Mouse (Mus musculus) MEL (cell line): Measurements from ENCODE around the gene Gm5678. TPM values are rescaled to one million over a fixed set of nuclear protein-coding genes. Genes with fewer than 3 reads are reported as not detected.

Source experiments
- DNase-seq: peaks from one replicate; pipeline ENCODE4 v3.0.0; 2011; ENCODE audit warnings: low read depth, low spot score
- H3K27ac ChIP-seq: 2 replicates; pipeline ENCODE4 v1.5.1; 2012; ENCODE audit warnings: low read depth, mild to moderate bottlenecking, control low read depth, low read length, moderate library complexity; ENCODE audit not compliant: control insufficient read depth
- H3K27me3 ChIP-seq, 2 experiments: fragments of 150-350 bp in 1 of 2; sonication (generic) in 1 of 2; 2 replicates each; pipeline ENCODE4 v1.6.1; 2012; ENCODE audit warnings: low read length in 2 of 2, mild to moderate bottlenecking in 2 of 2, improper control_type of control experiment in 1 of 2, moderate library complexity in 1 of 2; ENCODE audit not compliant: insufficient read depth in 2 of 2, control insufficient read depth in 1 of 2
- H3K36me3 ChIP-seq, 2 experiments: 2 replicates each; pipeline ENCODE4 v1.6.1; 2012 to 2014; ENCODE audit warnings: low read length in 2 of 2, improper control_type of control experiment in 1 of 2, inconsistent platforms in 1 of 2, mild to moderate bottlenecking in 1 of 2; ENCODE audit not compliant: insufficient read depth in 2 of 2, control insufficient read depth in 1 of 2
- H3K4me1 ChIP-seq, 2 experiments: fragments of 150-350 bp in 1 of 2; sonication (generic) in 1 of 2; 2 replicates each; pipeline ENCODE4 v1.6.1; 2012; ENCODE audit warnings: low read length in 2 of 2, improper control_type of control experiment in 1 of 2, mild to moderate bottlenecking in 1 of 2; ENCODE audit not compliant: insufficient read depth in 2 of 2, control insufficient read depth in 1 of 2
- H3K4me3 ChIP-seq, 2 experiments: fragments of 150-350 bp in 1 of 2; sonication (generic) in 1 of 2; 2 replicates each; pipeline ENCODE4 v1.5.1; 2012; ENCODE audit warnings: low read depth in 2 of 2, low read length in 2 of 2, mild to moderate bottlenecking in 2 of 2, moderate library complexity in 2 of 2, control low read depth in 1 of 2, improper control_type of control experiment in 1 of 2; ENCODE audit not compliant: control insufficient read depth in 1 of 2, insufficient read depth in 1 of 2
- H3K79me2 ChIP-seq: 2 replicates; pipeline ENCODE4 v1.6.1; 2012; ENCODE audit warnings: mild to moderate bottlenecking, low read length, moderate library complexity; ENCODE audit not compliant: control insufficient read depth, poor library complexity, insufficient read depth
- H3K9ac ChIP-seq: 2 replicates; pipeline ENCODE4 v1.6.1; 2012; ENCODE audit warnings: low read depth, mild to moderate bottlenecking, control low read depth, low read length, moderate library complexity; ENCODE audit not compliant: control insufficient read depth, poor library complexity, severe bottlenecking
- H3K9me3 ChIP-seq: fragments of 150-350 bp; sonication (generic); replicated peaks from 2 replicates; pipeline ENCODE4 v1.6.1; 2012; ENCODE audit warnings: mild to moderate bottlenecking, low read length, improper control_type of control experiment, moderate library complexity; ENCODE audit not compliant: insufficient read depth
- BHLHE40 ChIP-seq: IDR thresholded peaks from 2 replicates; pipeline ENCODE4 v1.6.1; 2012; ENCODE audit warnings: low read depth, mild to moderate bottlenecking, inconsistent platforms, low read length, improper control_type of control experiment, borderline replicate concordance
- CHD1 ChIP-seq: IDR thresholded peaks from 2 replicates; pipeline ENCODE4 v1.6.1; 2012; ENCODE audit warnings: low read depth, mild to moderate bottlenecking, inconsistent platforms, low read length, improper control_type of control experiment
- E2F4 ChIP-seq: IDR thresholded peaks from 2 replicates; pipeline ENCODE4 v1.6.1; 2011; ENCODE audit warnings: low read depth, low read length, improper control_type of control experiment, borderline replicate concordance
- ELF1 ChIP-seq: IDR thresholded peaks from 2 replicates; pipeline ENCODE4 v1.6.1; 2014; ENCODE audit warnings: low read depth, mild to moderate bottlenecking, inconsistent platforms, low read length, improper control_type of control experiment, moderate library complexity
- EP300 ChIP-seq, 2 experiments: IDR thresholded peaks; 2 replicates each; pipeline ENCODE4 v1.6.1; 2011; ENCODE audit warnings: improper control_type of control experiment in 2 of 2, low read length in 2 of 2, low read depth in 1 of 2, mild to moderate bottlenecking in 1 of 2
- ETS1 ChIP-seq: IDR thresholded peaks from 2 replicates; pipeline ENCODE4 v1.6.1; 2012; ENCODE audit warnings: low read depth, mild to moderate bottlenecking, inconsistent platforms, low read length, improper control_type of control experiment, moderate library complexity
- GATA1 ChIP-seq: IDR thresholded peaks from 2 replicates; pipeline ENCODE4 v1.6.1; 2011; ENCODE audit warnings: low read depth, low read length, improper control_type of control experiment
- JUND ChIP-seq: IDR thresholded peaks from 2 replicates; pipeline ENCODE4 v1.6.1; 2011; ENCODE audit warnings: low read depth, mild to moderate bottlenecking, improper control_type of control experiment, low read length
- KAT2A ChIP-seq: conservative IDR thresholded peaks from 2 replicates; pipeline ENCODE4 v1.6.1; 2012; ENCODE audit warnings: low read depth, low read length, improper control_type of control experiment, inconsistent platforms
- MAFK ChIP-seq: IDR thresholded peaks from 2 replicates; pipeline ENCODE4 v1.6.1; 2011; ENCODE audit warnings: low read depth, mild to moderate bottlenecking, low read length, improper control_type of control experiment, borderline replicate concordance
- MAX ChIP-seq: IDR thresholded peaks from 2 replicates; pipeline ENCODE4 v1.6.1; 2011; ENCODE audit warnings: low read length, improper control_type of control experiment
- MAZ ChIP-seq: IDR thresholded peaks from 2 replicates; pipeline ENCODE4 v1.6.1; 2012; ENCODE audit warnings: low read depth, mild to moderate bottlenecking, inconsistent platforms, low read length, improper control_type of control experiment
- MEF2A ChIP-seq: IDR thresholded peaks from 2 replicates; pipeline ENCODE4 v1.6.1; 2014; ENCODE audit warnings: low read depth, mild to moderate bottlenecking, inconsistent platforms, low read length, improper control_type of control experiment; ENCODE audit not compliant: poor library complexity, insufficient replicate concordance, severe bottlenecking; ENCODE audit errors: extremely low read depth
- NELFE ChIP-seq: IDR thresholded peaks from 2 replicates; pipeline ENCODE4 v1.6.1; 2011; ENCODE audit warnings: low read depth, low read length, improper control_type of control experiment
- POLR2A ChIP-seq, 2 experiments: IDR thresholded peaks; 2 replicates each; pipeline ENCODE4 v1.6.1; 2011 to 2012; ENCODE audit warnings: low read length in 2 of 2, mild to moderate bottlenecking in 2 of 2, control low read depth in 1 of 2, improper control_type of control experiment in 1 of 2, low read depth in 1 of 2, moderate library complexity in 1 of 2; ENCODE audit not compliant: control insufficient read depth in 1 of 2, insufficient read depth in 1 of 2, poor library complexity in 1 of 2
- RAD21 ChIP-seq: IDR thresholded peaks from 2 replicates; pipeline ENCODE4 v1.6.1; 2011; ENCODE audit warnings: mild to moderate bottlenecking, low read depth, low read length, improper control_type of control experiment
- RCOR1 ChIP-seq: IDR thresholded peaks from 2 replicates; pipeline ENCODE4 v1.6.1; 2012; ENCODE audit warnings: low read depth, mild to moderate bottlenecking, inconsistent platforms, low read length, improper control_type of control experiment
- SIN3A ChIP-seq: IDR thresholded peaks from 2 replicates; pipeline ENCODE4 v1.6.1; 2012; ENCODE audit warnings: low read length, improper control_type of control experiment, inconsistent platforms
- UBTF ChIP-seq: IDR thresholded peaks from 2 replicates; pipeline ENCODE4 v1.6.1; 2012; ENCODE audit warnings: low read depth, mild to moderate bottlenecking, inconsistent platforms, low read length, improper control_type of control experiment, moderate library complexity, borderline replicate concordance; ENCODE audit not compliant: insufficient read depth
- USF1 ChIP-seq: IDR thresholded peaks from 2 replicates; pipeline ENCODE4 v1.6.1; 2014; ENCODE audit warnings: low read depth, mild to moderate bottlenecking, inconsistent platforms, low read length, improper control_type of control experiment, moderate library complexity
- ZMIZ1 ChIP-seq: IDR thresholded peaks from 2 replicates; pipeline ENCODE4 v1.6.1; 2012; ENCODE audit warnings: low read depth, mild to moderate bottlenecking, inconsistent platforms, low read length, improper control_type of control experiment, moderate library complexity
- polyA plus RNA-seq, 2 experiments: library from polyadenylated mRNA; stranded (reverse) in 1 of 2; unstranded in 1 of 2; fragments of >175 nt in 1 of 2; fragments of >200 nt in 1 of 2; gene quantifications; 2 replicates each; pipeline versions ENCODE4 v1.2.1 to v1.2.4; 2012; ENCODE audit warnings: low replicate concordance in 2 of 2, low read depth in 1 of 2; ENCODE audit not compliant: insufficient read length in 2 of 2, insufficient read depth in 1 of 2, missing spikeins in 1 of 2
- total RNA-seq: library from RNA; depleted of rRNA; stranded (reverse); fragments of 300-350 nt; gene quantifications from 2 replicates; pipeline ENCODE4 v1.2.3, GENCODE M21; 2012

The Gm5678 gene
- total and polyA plus RNA-seq, 3 experiments = 4.6 TPM; not detected in 2

DNA sequence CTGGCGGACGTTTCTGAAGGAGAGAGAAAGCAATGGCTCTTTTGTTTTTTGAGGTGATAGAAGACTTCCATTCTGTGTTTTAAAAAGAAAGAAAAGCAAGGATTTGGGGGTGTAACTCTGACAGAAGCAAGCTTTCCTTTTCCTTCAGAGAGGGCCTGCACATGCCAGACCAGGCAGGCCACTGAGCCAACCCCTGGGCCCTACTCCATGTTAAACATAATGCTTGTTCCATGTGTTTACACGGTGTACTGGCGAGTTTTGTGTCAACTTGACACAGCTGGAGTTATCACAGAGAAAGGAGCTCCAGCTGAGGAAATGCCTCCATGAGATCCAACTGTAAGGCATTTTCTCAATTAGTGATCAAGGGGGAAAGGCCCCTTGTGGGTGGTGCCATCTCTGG lies 39.6 kb upstream of the Gm5678 start:
- no peak overlapping the region for H3K4me3 ChIP-seq
- no peaks in the 10 kb centered on the region for H3K9me3 ChIP-seq
- no peak overlapping the region for H3K27ac ChIP-seq
- no peak for DNase-seq
- TF ChIP-seq RAD21 (no peak), MEF2A (no peak), ZMIZ1 (no peak), RCOR1 (no peak), JUND (no peak), MAX (no peak), EP300 (IDR thresholded peaks at IDR 0.05; ENCODE audit: low read depth in 1 of 2, low read length in 2 of 2) (no peak), UBTF (no peak), BHLHE40 (no peak), ETS1 (no peak)
- TF ChIP-seq, all 39 proteins: peak for 0
- Histone ChIP-seq H3K4me1 (no peaks in the 10 kb centered on the region), H3K79me2 (no peaks in the 10 kb centered on the region), H3K36me3 (no peaks in the 10 kb centered on the region; a peak in 1 of 4 replicates), H3K27me3 (no peaks in the 10 kb centered on the region), H3K9ac (no peak overlapping the region)

DNA sequence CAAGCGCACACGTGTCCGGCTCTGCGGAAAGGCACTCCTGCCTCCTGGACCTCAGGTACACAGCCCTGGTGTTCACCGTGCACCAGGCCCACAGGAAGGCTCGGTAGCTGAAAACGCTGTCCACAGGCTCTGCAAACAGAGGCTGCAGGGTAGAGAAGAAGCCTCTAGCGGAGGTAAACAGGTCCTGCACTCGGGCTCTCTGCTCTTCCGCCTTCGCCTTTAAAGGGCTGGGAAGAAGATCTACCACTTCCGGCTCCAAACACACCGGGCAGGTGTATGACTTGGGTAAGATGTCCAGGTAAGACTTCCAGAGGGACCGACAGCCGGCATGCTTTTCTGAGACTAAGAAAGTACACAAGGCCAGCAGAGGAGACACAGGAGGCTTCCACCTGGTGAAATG lies 37.0 kb upstream of the Gm5678 start:
- Histone ChIP-seq H3K4me1 (no peaks in the 10 kb centered on the region), H3K9ac (no peak overlapping the region), H3K9me3 (no peaks in the 10 kb centered on the region), H3K27ac (no peak overlapping the region), H3K36me3 (no peaks in the 10 kb centered on the region; a peak in 1 of 4 replicates), H3K27me3 (no peaks in the 10 kb centered on the region), H3K79me2 (no peaks in the 10 kb centered on the region), H3K4me3 (no peak overlapping the region)
- TF ChIP-seq JUND = no peak
- no peak for TF ChIP-seq KAT2A
- TF ChIP-seq GATA1 = no peak
- no peak for TF ChIP-seq BHLHE40
- no peak for TF ChIP-seq MAFK
- TF ChIP-seq UBTF = no peak
- no peak for TF ChIP-seq CHD1
- TF ChIP-seq MAZ = no peak
- TF ChIP-seq NELFE = no peak
- TF ChIP-seq SIN3A = no peak
- no peak for TF ChIP-seq MEF2A
- no peak for TF ChIP-seq USF1
- no peak for TF ChIP-seq POLR2A (IDR thresholded peaks at IDR 0.05; ENCODE audit: control insufficient read depth in 1 of 2, insufficient read depth in 1 of 2, low read depth in 1 of 2, low read length in 2 of 2, poor library complexity in 1 of 2)
- no peak for TF ChIP-seq ELF1
- no peak for TF ChIP-seq E2F4
- DNase-seq = no peak
